ENCODE assay signal across 9 mouse cellular contexts in the genomic region with DNA sequence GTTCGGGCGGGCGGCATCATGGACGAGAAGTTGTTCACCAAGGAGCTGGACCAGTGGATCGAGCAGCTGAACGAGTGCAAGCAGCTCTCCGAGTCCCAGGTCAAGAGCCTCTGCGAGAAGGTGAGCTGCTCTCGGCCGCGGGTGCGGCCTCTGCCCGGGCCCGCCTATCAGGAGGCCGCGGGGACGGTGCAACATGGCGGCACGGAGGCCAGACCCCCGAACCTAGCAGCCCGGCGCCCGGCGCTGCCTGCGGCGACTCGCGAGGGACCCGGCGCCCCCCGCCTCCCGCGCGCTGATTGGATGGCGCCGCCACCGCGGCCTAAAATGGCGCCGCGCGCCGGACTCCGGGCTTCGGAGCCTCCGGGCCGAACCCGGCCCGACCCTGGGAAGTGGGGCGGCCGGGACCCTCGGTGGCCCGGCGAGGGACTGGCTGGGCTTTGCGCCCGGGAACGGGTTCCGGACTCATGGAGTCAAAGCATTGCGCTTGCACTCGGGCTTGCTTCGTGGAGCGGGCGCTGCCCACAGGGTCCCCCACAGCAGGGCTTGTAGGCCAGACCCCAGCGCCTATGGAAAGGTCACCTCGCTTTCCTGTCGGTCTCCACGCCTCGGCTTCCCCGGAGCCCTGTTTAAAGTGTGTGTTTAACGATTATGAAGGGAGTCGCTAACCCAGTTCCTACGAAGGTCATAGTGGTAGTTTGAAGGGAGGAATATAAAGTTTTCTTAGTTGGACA. TPM values are rescaled to one million over a fixed set of nuclear protein-coding genes. Genes with fewer than 3 reads are reported as not detected.
DNase-seq lines count a peak whose midpoint lies in the region; ATAC-seq lines count a peak whose summit lies in the region.
"Had no signal": no experiment of that assay in that cellular context is flagged by ENCODE, and none has a peak within 500 bp of the region (broad histone marks: within the 10 kb centered on the region; RNA-seq: fewer than 3 reads in every experiment).

No protein-coding gene starts in this region.

- peaks cover 40% of the 10 kb centered on the region for H3K4me1 ChIP-seq in hindbrain, embryonic 13.5 days (replicated peaks)

- H3K4me3 ChIP-seq in hindbrain, embryonic 13.5 days, result peak overlapping the region; percentile 98
- H3K4me3 ChIP-seq in macrophage (ENCODE audit: inconsistent target), result peak overlapping the region; percentile 75

- WGBS in hindbrain, embryonic 13.5 days, result under 1% methylated on average over 49 of the region's 72 CpGs
- under 1% methylated on average over 72 of the region's 72 CpGs for WGBS in macrophage (ENCODE audit: missing documents)

- peaks cover 50% of the 10 kb centered on the region for H3K79me2 ChIP-seq in macrophage (ENCODE audit: inconsistent target)

- no peaks in the 10 kb centered on the region for H3K27me3 ChIP-seq in hindbrain, embryonic 13.5 days

- H3K9ac ChIP-seq in hindbrain, embryonic 13.5 days, result peak overlapping the region; percentile 99

- ATAC-seq in hindbrain, embryonic 13.5 days (ENCODE audit: low FRiP score), result peak; percentile 86

- peak overlapping the region; percentile 100 for H3K27ac ChIP-seq in hindbrain, embryonic 13.5 days
- H3K27ac ChIP-seq in macrophage, result peak overlapping the region; percentile 73

- peak; percentile 90 for DNase-seq in MN1 (ENCODE audit: low spot score)
- peak; percentile 88 to 89 for DNase-seq in cerebellum, postnatal 10 days
- DNase-seq in frontal cortex, postnatal 14 days (ENCODE audit: low spot score in 2 of 2), result peak; percentile 52 to 62
- DNase-seq in left cerebral cortex, adult 18-20 months (ENCODE audit: low spot score in 2 of 2), result peak; percentile 46 to 67
- peak; percentile 67 for DNase-seq in retina, postnatal 7 days (ENCODE audit: low read depth, low spot score)
- peak; percentile 73 for DNase-seq in urinary bladder, adult 2 months (ENCODE audit: low spot score)

- peak overlapping the region; percentile 86 for H3K4me2 ChIP-seq in hindbrain, embryonic 13.5 days

- no peaks in the 10 kb centered on the region for H3K36me3 ChIP-seq in hindbrain, embryonic 13.5 days
- H3K36me3 ChIP-seq in macrophage (ENCODE audit: inconsistent target), result no peaks in the 10 kb centered on the region

- H3K9me3 ChIP-seq in hindbrain, embryonic 13.5 days, result no peaks in the 10 kb centered on the region

RNA-seq across cellular contexts. Expression of a gene that starts 0.7 kb away (rescaled TPM):
- 122 TPM in 2 replicates for polyA plus RNA-seq in hindbrain, embryonic 13.5 days (2015; fragmentation: Nextera tagmentation; extraction: Ambion mirVana)
- total RNA-seq in left cerebral cortex, adult 18-20 months (2021), result 100 to 1,000 TPM; 120 to 124 TPM
- 100 to 1,000 TPM in 20 of 26 experiments, 10 to 100 TPM in 6; 86.3 to 210 (median 116) TPM for total RNA-seq in macrophage (2018; cell fraction: chromatin; rRNA removed)
- 10 to 100 TPM; 44.6 to 65.4 (median 51.8) TPM for total RNA-seq in macrophage (2018; cell fraction: cytosol; rRNA removed)
- total RNA-seq in macrophage (2018; cell fraction: nucleus; rRNA removed), result 100 to 1,000 TPM in 3 of 26 experiments, 10 to 100 TPM in 23; 57.3 to 121 (median 81.3) TPM
- 37.3 to 58.5 TPM (median 57.0 TPM) in 3 replicates for polyA plus RNA-seq in macrophage (2018)
- polyA plus RNA-seq in urinary bladder, adult 2 months (2012; rRNA removed), result 49.0 and 50.1 TPM in 2 replicates

RNA-seq across cellular contexts. Expression of a gene that starts 46.1 kb away (rescaled TPM):
- not detected in 2 replicates for polyA plus RNA-seq in hindbrain, embryonic 13.5 days (2015; fragmentation: Nextera tagmentation; extraction: Ambion mirVana)
- total RNA-seq in left cerebral cortex, adult 18-20 months (2021), result not detected
- not detected for total RNA-seq in macrophage (2018; cell fraction: chromatin; rRNA removed)
- total RNA-seq in macrophage (2018; cell fraction: cytosol; rRNA removed), result not detected
- not detected for total RNA-seq in macrophage (2018; cell fraction: nucleus; rRNA removed)
- polyA plus RNA-seq in macrophage (2018), result not detected in 3 replicates
- polyA plus RNA-seq in urinary bladder, adult 2 months (2012; rRNA removed), result not detected in 2 replicates
- total RNA-seq: neutrophil, adult 5-6 weeks had no signal

Comparison
In these comparisons a context has a peak if more than half of its experiments do, and no peak if none do; other contexts are left out.
1. Peak in every context shown above with its lines: DNase-seq, ATAC-seq, H3K4me3 ChIP-seq and H3K27ac ChIP-seq.